Mouse (Mus musculus) CH12.LX (cell line): ENCODE measurements around the gene Ugt1a10. TPM values are rescaled to one million over a fixed set of nuclear protein-coding genes. Genes with fewer than 3 reads are reported as not detected.
"Not testable (repeated sequence)": the region's sequence is repeated elsewhere in the genome, so short reads cannot be mapped to it uniquely, and the experiment has no call there.

Source experiments
- DNase-seq: peaks from one replicate; pipeline ENCODE4 v3.0.0-alpha.2; 2013; ENCODE audit errors: extremely low read depth
- H3K27ac ChIP-seq: 2 replicates; pipeline ENCODE4 v1.5.1; 2012; ENCODE audit warnings: low read depth, mild to moderate bottlenecking, control low read depth, moderate library complexity; ENCODE audit not compliant: insufficient read depth
- H3K27me3 ChIP-seq: replicated peaks from 2 replicates; pipeline ENCODE3; 2012; ENCODE audit warnings: inconsistent platforms
- H3K36me3 ChIP-seq, 2 experiments: replicated peaks in 1 of 2; 2 replicates each; pipeline versions ENCODE3 to v1.6.1; 2012; ENCODE audit warnings: inconsistent platforms in 1 of 2, low read length in 1 of 2, mild to moderate bottlenecking in 1 of 2, mixed read lengths in 1 of 2, moderate library complexity in 1 of 2; ENCODE audit not compliant: control insufficient read depth in 1 of 2, insufficient read depth in 1 of 2
- H3K4me1 ChIP-seq, 2 experiments: 2 replicates each; pipeline ENCODE4 v1.6.1; 2012; ENCODE audit warnings: inconsistent platforms in 1 of 2, moderate library complexity in 1 of 2; ENCODE audit not compliant: insufficient read depth in 2 of 2, control insufficient read depth in 1 of 2
- H3K4me2 ChIP-seq: 2 replicates; pipeline ENCODE4 v1.6.1; 2012; ENCODE audit warnings: low read depth, mild to moderate bottlenecking, control low read depth; ENCODE audit not compliant: poor library complexity, insufficient read depth, severe bottlenecking
- H3K4me3 ChIP-seq, 3 experiments: fragments of 150-350 bp in 1 of 3; sonication (generic) in 1 of 3; replicated peaks in 1 of 3; 2 replicates each; pipeline versions ENCODE3 to v1.5.1; 2011 to 2012; ENCODE audit warnings: low read depth in 2 of 3, low read length in 2 of 3, mild to moderate bottlenecking in 2 of 3, moderate library complexity in 2 of 3, control low read depth in 1 of 3, improper control_type of control experiment in 1 of 3, inconsistent platforms in 1 of 3, mixed read lengths in 1 of 3; ENCODE audit not compliant: poor library complexity in 1 of 3
- H3K79me2 ChIP-seq: replicated peaks from 2 replicates; pipeline ENCODE4 v1.6.1; 2012; ENCODE audit warnings: mild to moderate bottlenecking, moderate library complexity; ENCODE audit not compliant: control insufficient read depth, poor library complexity, insufficient read depth, severe bottlenecking; ENCODE audit errors: extremely low read depth
- H3K9ac ChIP-seq: 2 replicates; pipeline ENCODE4 v1.6.1; 2012; ENCODE audit warnings: low read depth, mild to moderate bottlenecking, control low read depth, moderate library complexity; ENCODE audit not compliant: insufficient read depth
- H3K9me3 ChIP-seq: replicated peaks from 2 replicates; pipeline ENCODE3; 2012; ENCODE audit warnings: low read length, inconsistent platforms, mixed read lengths
- CHD1 ChIP-seq: IDR thresholded peaks from 2 replicates; pipeline ENCODE4 v1.6.1; 2012; ENCODE audit warnings: low read depth, low read length, improper control_type of control experiment, inconsistent platforms
- E2F4 ChIP-seq: IDR thresholded peaks from 2 replicates; pipeline ENCODE4 v1.6.1; 2011; ENCODE audit warnings: low read depth, low read length, improper control_type of control experiment; ENCODE audit not compliant: insufficient replicate concordance
- ELF1 ChIP-seq: IDR thresholded peaks from 2 replicates; pipeline ENCODE4 v1.6.1; 2014; ENCODE audit warnings: low read depth, mild to moderate bottlenecking, inconsistent platforms, low read length, improper control_type of control experiment
- HCFC1 ChIP-seq: IDR thresholded peaks from 2 replicates; pipeline ENCODE4 v1.6.1; 2012; ENCODE audit warnings: low read depth, mild to moderate bottlenecking, inconsistent platforms, low read length, improper control_type of control experiment
- IRF4 ChIP-seq: IDR thresholded peaks from 2 replicates; pipeline ENCODE4 v1.6.1; 2014; ENCODE audit warnings: low read depth, mild to moderate bottlenecking, inconsistent platforms, low read length, improper control_type of control experiment
- JUND ChIP-seq: conservative IDR thresholded peaks from 2 replicates; pipeline ENCODE4 v1.6.1; 2011; ENCODE audit warnings: low read depth, low read length, improper control_type of control experiment
- KAT2A ChIP-seq: IDR thresholded peaks from 2 replicates; pipeline ENCODE4 v1.6.1; 2012; ENCODE audit warnings: low read length, improper control_type of control experiment, inconsistent platforms; ENCODE audit not compliant: insufficient replicate concordance
- MAZ ChIP-seq: IDR thresholded peaks from 2 replicates; pipeline ENCODE4 v1.6.1; 2012; ENCODE audit warnings: low read depth, mild to moderate bottlenecking, inconsistent platforms, low read length, improper control_type of control experiment, moderate library complexity
- MXI1 ChIP-seq: IDR thresholded peaks from 2 replicates; pipeline ENCODE4 v1.6.1; 2011; ENCODE audit warnings: mild to moderate bottlenecking, low read depth, low read length, improper control_type of control experiment
- PAX5 ChIP-seq: IDR thresholded peaks from 2 replicates; pipeline ENCODE4 v1.6.1; 2012; ENCODE audit warnings: low read length, inconsistent platforms, mixed read lengths
- TCF12 ChIP-seq: IDR thresholded peaks from 2 replicates; pipeline ENCODE4 v1.6.1; 2014; ENCODE audit warnings: low read depth, mild to moderate bottlenecking, inconsistent platforms, low read length, improper control_type of control experiment
- UBTF ChIP-seq: IDR thresholded peaks from 2 replicates; pipeline ENCODE4 v1.6.1; 2012; ENCODE audit warnings: low read depth, mild to moderate bottlenecking, inconsistent platforms, low read length, improper control_type of control experiment, moderate library complexity
- USF2 ChIP-seq: conservative IDR thresholded peaks from 2 replicates; pipeline ENCODE4 v1.6.1; 2011; ENCODE audit warnings: low read depth, low read length, improper control_type of control experiment
- ZC3H11A ChIP-seq: IDR thresholded peaks from 2 replicates; pipeline ENCODE4 v1.6.1; 2012; ENCODE audit warnings: low read depth, mild to moderate bottlenecking, inconsistent platforms, low read length, improper control_type of control experiment
- ZKSCAN1 ChIP-seq: IDR thresholded peaks from 2 replicates; pipeline ENCODE4 v1.6.1; 2012; ENCODE audit warnings: low read depth, inconsistent platforms, low read length, improper control_type of control experiment, borderline replicate concordance
- dilution Hi-C: fragments of 300-500 bp; cut with MboI; formaldehyde crosslinking; loops from 2 replicates; pipeline ENCODE4 v1.14.3; 2020; ENCODE audit warnings: low sequenced_read_pairs; ENCODE audit not compliant: extremely low pct_unique_long_range_greater_than_20kb, extremely low pct_ligation_motif_present
- in situ Hi-C: fragments of 300-500 bp; cut with MboI; formaldehyde crosslinking; loops from 3 replicates; pipeline ENCODE4 v1.14.3; 2019; ENCODE audit warnings: low sequenced_read_pairs, low pct_ligation_motif_present, low pct_unique_long_range_greater_than_20kb, mixed read lengths
- polyA plus RNA-seq: library from polyadenylated mRNA; unstranded; fragments of >175 nt; gene quantifications from 2 replicates; pipeline ENCODE4 v1.2.1, GENCODE M21; 2012; ENCODE audit warnings: low read depth; ENCODE audit not compliant: insufficient read length
- total RNA-seq, 2 experiments: library from RNA; depleted of rRNA; stranded (reverse); fragments of 300-350 nt in 1 of 2; fragments of >200 nt in 1 of 2; gene quantifications; 2 replicates each; pipeline ENCODE4 v1.2.3; 2012 to 2014

Gene Ugt1a10
- total and polyA plus RNA-seq, 3 experiments, result not detected

DNA sequence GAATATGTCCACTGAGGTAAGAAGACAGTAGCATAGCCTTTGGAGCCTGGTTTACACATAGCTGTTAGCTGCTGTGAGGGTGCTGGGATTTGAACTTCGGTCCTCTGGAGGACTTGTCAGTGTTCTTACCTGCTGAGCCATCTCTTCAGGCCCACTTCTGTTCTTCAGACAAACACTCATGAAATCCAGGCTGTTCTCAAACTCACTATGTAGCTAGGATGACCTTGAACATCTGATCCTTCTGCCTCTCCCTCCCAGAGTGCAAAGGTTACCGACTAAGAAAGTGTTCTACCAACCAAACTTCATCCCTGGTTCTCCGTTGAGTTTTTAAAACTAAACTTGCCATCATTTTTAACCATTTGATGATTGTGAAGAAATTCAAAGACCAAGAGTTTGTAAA, 82.1 kb downstream of the Ugt1a10 start:
- TF ChIP-seq IRF4 (no peak), MXI1 (no peak), MAZ (no peak), CHD1 (no peak), KAT2A (no peak), E2F4 (no peak), ZKSCAN1 (no peak), USF2 (no peak), HCFC1 (no peak)
- Histone ChIP-seq H3K9me3 (no peaks in the 10 kb centered on the region), H3K9ac (no peak overlapping the region), H3K27me3 (no peaks in the 10 kb centered on the region), H3K79me2 (no peaks in the 10 kb centered on the region), H3K27ac (no peak overlapping the region), H3K4me2 (no peak overlapping the region), H3K4me1 (peaks cover 0 to 35% of the 10 kb centered on the region in 2 experiments; a peak in 3 of 4 replicates), H3K4me3 (no peak overlapping the region), H3K36me3 (no peaks in the 10 kb centered on the region)
- in situ Hi-C loops (loop anchor here (10.0 kb wide), 1 partner anchor 148 kb away; no protein-coding TSS in a partner anchor), dilution Hi-C loops (no loop called here)
- no peak for DNase-seq

DNA sequence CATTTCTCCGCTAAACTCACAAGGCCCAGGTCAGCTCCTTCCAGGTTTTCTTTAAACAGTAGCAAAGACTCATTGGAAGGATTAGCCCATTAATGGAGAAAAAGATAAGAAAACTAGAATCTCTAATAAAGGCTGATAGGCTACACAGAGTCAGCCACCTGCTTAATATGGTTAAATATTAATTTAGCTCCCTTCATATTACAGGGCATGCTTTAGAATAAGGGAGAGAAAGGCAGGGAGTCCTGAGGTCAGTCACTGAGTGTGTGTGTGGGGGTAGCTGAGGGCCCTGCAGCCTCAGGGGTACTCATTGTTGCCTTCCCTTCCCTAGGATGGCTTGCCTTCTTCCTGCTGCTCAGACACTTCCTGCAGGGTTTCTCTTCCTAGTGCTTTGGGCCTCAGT, 83.0 kb downstream of the Ugt1a10 start:
- no peak for TF ChIP-seq ZC3H11A
- TF ChIP-seq E2F4, result no peak
- TF ChIP-seq JUND, result no peak
- TF ChIP-seq ZKSCAN1, result no peak
- no peak for TF ChIP-seq MAZ
- no peak for TF ChIP-seq USF2
- TF ChIP-seq PAX5, result no peak
- no peak for TF ChIP-seq TCF12
- TF ChIP-seq ELF1, result no peak
- no peak for TF ChIP-seq UBTF
- TF ChIP-seq, all 38 proteins: peak for 0

DNA sequence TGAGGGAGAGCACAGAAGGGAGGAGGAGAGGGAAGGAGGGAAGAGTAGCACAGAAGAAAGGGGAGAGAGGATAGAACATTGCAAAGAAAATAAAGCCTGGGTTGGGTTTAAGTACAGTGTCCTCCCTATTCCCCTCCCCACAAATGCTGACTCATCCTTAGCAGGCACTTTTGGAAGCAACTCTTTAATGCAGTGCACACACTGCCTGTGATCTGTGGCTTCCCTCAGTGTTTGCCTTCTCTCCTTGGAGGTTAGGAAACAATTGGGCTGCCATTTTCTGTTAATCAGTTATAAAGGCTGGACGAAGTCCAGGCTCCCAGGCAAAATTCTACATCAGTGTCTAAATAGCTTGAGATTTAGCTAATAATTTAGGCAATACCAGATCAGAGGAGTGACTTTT, 85.3 kb downstream of the Ugt1a10 start:
- H3K27me3 ChIP-seq, DNase-seq, in situ Hi-C loops, H3K9me3 ChIP-seq, H3K4me2 ChIP-seq, H3K4me3 ChIP-seq, H3K27ac ChIP-seq, H3K79me2 ChIP-seq, H3K36me3 ChIP-seq, dilution Hi-C loops, H3K9ac ChIP-seq: not testable (repeated sequence)
- peaks cover 0 to 15% of the 10 kb centered on the region in 2 experiments; a peak in 2 of 4 replicates for H3K4me1 ChIP-seq

More for the DNA sequence above, 83.0 kb downstream of the Ugt1a10 start:
- H3K27me3 ChIP-seq, result no peaks in the 10 kb centered on the region
- H3K27ac ChIP-seq, result no peak overlapping the region
- no peaks in the 10 kb centered on the region for H3K36me3 ChIP-seq
- no peak overlapping the region for H3K4me2 ChIP-seq
- peaks cover 0 to 34% of the 10 kb centered on the region in 2 experiments; a peak in 3 of 4 replicates for H3K4me1 ChIP-seq
- H3K79me2 ChIP-seq, result no peaks in the 10 kb centered on the region
- dilution Hi-C loops, result no loop called here
- H3K4me3 ChIP-seq, result no peak overlapping the region
- no peak overlapping the region for H3K9ac ChIP-seq
- H3K9me3 ChIP-seq, result no peaks in the 10 kb centered on the region
- DNase-seq, result no peak
- in situ Hi-C loops, result loop anchor here (10.0 kb wide), 1 partner anchor 147 kb away; no protein-coding TSS in a partner anchor
